Mouse (Mus musculus) thymus, postnatal 14 days (tissue): ENCODE measurements around the gene Pigf.

Experiments used
- DNase-seq: peaks from one replicate; pipeline ENCODE4 v3.0.0; 2021

The Pigf gene

GRCm38 (mm10) chr17:87024491-87025242 is 539 bp downstream of the Pigf start:
- DNase-seq: no peak

GRCm38 (mm10) chr17:87019692-87020091 is 5.5 kb downstream of the Pigf start:
- DNase-seq: no peak

- no peak for DNase-seq
These were observed 13.7 kb downstream of the Pigf start for GRCm38 (mm10) chr17:87011301-87012019.

- peak; percentile 22 for DNase-seq
These were observed 16.3 kb downstream of the Pigf start for GRCm38 (mm10) chr17:87008950-87009349.

- no peak for DNase-seq
These were observed 27.9 kb downstream of the Pigf start for GRCm38 (mm10) chr17:86997323-86997722.

GRCm38 (mm10) chr17:86991306-86991705 is 33.9 kb downstream of the Pigf start:
- no peak for DNase-seq

GRCm38 (mm10) chr17:86988601-86989184 is 36.5 kb downstream of the Pigf start:
- DNase-seq: peak; percentile 66

- DNase-seq: peak; percentile 75
These were observed 37.0 kb downstream of the Pigf start for GRCm38 (mm10) chr17:86988161-86988560.

- no peak for DNase-seq
These were observed 38.6 kb downstream of the Pigf start for GRCm38 (mm10) chr17:86986449-86987138.

GRCm38 (mm10) chr17:86982497-86982896 is 42.7 kb downstream of the Pigf start:
- DNase-seq: no peak

GRCm38 (mm10) chr17:86981701-86982100 is 43.5 kb downstream of the Pigf start:
- no peak for DNase-seq

GRCm38 (mm10) chr17:86981205-86981604 is 44.0 kb downstream of the Pigf start:
- DNase-seq: no peak

GRCm38 (mm10) chr17:86978496-86978895 is 46.7 kb downstream of the Pigf start:
- DNase-seq: no peak

- DNase-seq: no peak
These were observed 48.8 kb downstream of the Pigf start for GRCm38 (mm10) chr17:86976387-86976786.

- DNase-seq: no peak
These were observed 52.1 kb downstream of the Pigf start for GRCm38 (mm10) chr17:86973097-86973496.

- DNase-seq: no peak
These were observed 53.3 kb downstream of the Pigf start for GRCm38 (mm10) chr17:86971860-86972259.

GRCm38 (mm10) chr17:86971036-86971435 is 54.2 kb downstream of the Pigf start:
- DNase-seq: no peak

GRCm38 (mm10) chr17:86970026-86970750 is 55.0 kb downstream of the Pigf start:
- peak; percentile 49 for DNase-seq

GRCm38 (mm10) chr17:86969582-86969981 is 55.6 kb downstream of the Pigf start:
- DNase-seq: peak; percentile 73

GRCm38 (mm10) chr17:86968581-86968980 is 56.6 kb downstream of the Pigf start:
- peak; percentile 45 for DNase-seq

- peak; percentile 64 for DNase-seq
These were observed 57.4 kb downstream of the Pigf start for GRCm38 (mm10) chr17:86967536-86968525.
